Mouse (Mus musculus) liver, embryonic 14.5 days (tissue): ENCODE data around the gene Irf1. TPM values are rescaled to one million over a fixed set of nuclear protein-coding genes. Genes with fewer than 3 reads are reported as not detected.

ENCODE experiments used
- ATAC-seq: fragments of 200-750 bp; cut with Nextera tagmentation; 2 replicates; pipeline ENCODE4 v1.8.0; 2017; ENCODE audit warnings: moderate number of reproducible peaks, mild to moderate bottlenecking, moderate library complexity; ENCODE audit not compliant: insufficient read depth
- DNase-seq, 3 experiments: peaks; one replicate each; pipeline ENCODE4 v3.0.0-alpha.2; 2012 to 2013; ENCODE audit warnings: low read depth in 3 of 3, low spot score in 3 of 3
- H3K27ac ChIP-seq: fragments of 300-500 bp; sonication (generic); 2 replicates; pipeline ENCODE4 v1.5.1; 2014; ENCODE audit warnings: moderate library complexity, mild to moderate bottlenecking, control low read depth, inconsistent platforms
- H3K27me3 ChIP-seq: fragments of 300-500 bp; sonication (generic); 2 replicates; pipeline ENCODE4 v1.6.1; 2014; ENCODE audit warnings: mild to moderate bottlenecking, low read length, moderate library complexity; ENCODE audit not compliant: control insufficient read depth, insufficient read depth
- H3K36me3 ChIP-seq: fragments of 300-500 bp; sonication (generic); replicated peaks from 2 replicates; pipeline ENCODE4 v1.6.1; 2014; ENCODE audit warnings: low read depth; ENCODE audit not compliant: control insufficient read depth, insufficient read depth
- H3K4me1 ChIP-seq, 2 experiments: fragments of 200-500 bp in 1 of 2; fragments of 300-500 bp in 1 of 2; sonication (generic) in 1 of 2; replicated peaks; 2 replicates each; pipeline ENCODE4 v1.6.1; 2012 to 2014; ENCODE audit warnings: antibody characterized with exemption in 1 of 2, inconsistent platforms in 1 of 2, low read length in 1 of 2; ENCODE audit not compliant: control insufficient read depth in 2 of 2, insufficient read depth in 2 of 2
- H3K4me2 ChIP-seq: fragments of 300-500 bp; sonication (generic); 2 replicates; pipeline ENCODE4 v1.6.1; 2014; ENCODE audit warnings: low read depth, mild to moderate bottlenecking, control low read depth, moderate library complexity
- H3K4me3 ChIP-seq, 2 experiments: fragments of 200-500 bp in 1 of 2; fragments of 300-500 bp in 1 of 2; sonication (generic) in 1 of 2; 2 replicates each; pipeline ENCODE4 v1.5.1; 2012 to 2014; ENCODE audit warnings: low read depth in 2 of 2, low read length in 2 of 2, mild to moderate bottlenecking in 2 of 2, control low read depth in 1 of 2, inconsistent platforms in 1 of 2, moderate library complexity in 1 of 2; ENCODE audit not compliant: insufficient read depth in 1 of 2
- H3K9ac ChIP-seq: fragments of 300-500 bp; sonication (generic); replicated peaks from 2 replicates; pipeline ENCODE4 v1.6.1; 2014; ENCODE audit warnings: mild to moderate bottlenecking, control low read depth, moderate library complexity
- H3K9me3 ChIP-seq: fragments of 300-500 bp; sonication (generic); 2 replicates; pipeline ENCODE4 v1.6.1; 2016; ENCODE audit warnings: low read length, mixed read lengths; ENCODE audit not compliant: control insufficient read depth
- CTCF ChIP-seq: IDR thresholded peaks from 2 replicates; pipeline ENCODE4 v1.5.1; 2016; ENCODE audit warnings: antibody characterized with exemption, low read depth, control low read depth
- EP300 ChIP-seq: IDR thresholded peaks from 2 replicates; pipeline ENCODE4 v1.6.1; 2016; ENCODE audit warnings: antibody characterized with exemption, low read depth
- WGBS: fragments of 180-500 bp; shearing (Covaris S2); extraction: QIAGEN DNeasy Blood & Tissue Kit; methylation state at CpG from one replicate; pipeline ENCODE4 v1.1.7; 2014; ENCODE audit not compliant: insufficient replicate concordance; 5-methylcytosine and 5-hydroxymethylcytosine counted together
- polyA plus RNA-seq, 2 experiments: library from polyadenylated mRNA; depleted of rRNA in 1 of 2; stranded (reverse) in 1 of 2; unstranded in 1 of 2; fragments of >200 nt; fragmentation: Nextera tagmentation in 1 of 2; extraction: Ambion mirVana in 1 of 2; gene quantifications; 2 replicates each; pipeline versions ENCODE4 v1.2.1 to v1.2.3; 2012 to 2014

The Irf1 gene
- polyA plus RNA-seq, 2 experiments: 5.4 to 8.1 TPM

DNA sequence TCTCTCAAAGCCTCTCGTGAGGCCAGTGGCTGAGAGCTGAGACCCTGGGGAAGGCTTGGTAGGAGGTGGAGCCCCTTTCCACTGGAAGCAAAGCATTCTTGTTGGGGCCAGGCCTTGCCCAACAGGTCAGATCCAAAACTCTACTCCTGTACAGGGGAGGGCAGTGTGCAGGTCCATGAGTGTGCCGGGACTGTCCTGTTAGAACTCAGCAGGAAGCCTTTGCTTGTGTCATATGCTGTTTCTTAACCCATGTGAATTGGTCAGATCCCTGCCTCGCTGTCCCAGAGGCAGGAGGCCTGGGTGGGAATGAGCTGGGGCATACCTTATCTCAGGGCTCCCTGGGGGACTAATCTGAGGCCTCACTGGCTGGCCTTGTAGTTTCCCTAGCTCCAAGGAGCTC, 10.4 kb downstream of the Irf1 start:
- ATAC-seq: no peak
- Histone ChIP-seq H3K27ac (no peak overlapping the region), H3K4me2 (no peak overlapping the region), H3K9ac (no peak overlapping the region), H3K4me1 (peaks cover 3 to 9% of the 10 kb centered on the region in 2 experiments; a peak in 3 of 4 replicates), H3K36me3 (0 out of 2 replicates have a peak, but pooled peaks cover 3% of the 10 kb centered on the region), H3K4me3 (no peak overlapping the region), H3K27me3 (no peaks in the 10 kb centered on the region), H3K9me3 (no peaks in the 10 kb centered on the region)
- TF ChIP-seq EP300: no peak
- TF ChIP-seq CTCF: no peak
- no peak for DNase-seq
- 56% methylated on average over 3 of the region's 3 CpGs for WGBS

DNA sequence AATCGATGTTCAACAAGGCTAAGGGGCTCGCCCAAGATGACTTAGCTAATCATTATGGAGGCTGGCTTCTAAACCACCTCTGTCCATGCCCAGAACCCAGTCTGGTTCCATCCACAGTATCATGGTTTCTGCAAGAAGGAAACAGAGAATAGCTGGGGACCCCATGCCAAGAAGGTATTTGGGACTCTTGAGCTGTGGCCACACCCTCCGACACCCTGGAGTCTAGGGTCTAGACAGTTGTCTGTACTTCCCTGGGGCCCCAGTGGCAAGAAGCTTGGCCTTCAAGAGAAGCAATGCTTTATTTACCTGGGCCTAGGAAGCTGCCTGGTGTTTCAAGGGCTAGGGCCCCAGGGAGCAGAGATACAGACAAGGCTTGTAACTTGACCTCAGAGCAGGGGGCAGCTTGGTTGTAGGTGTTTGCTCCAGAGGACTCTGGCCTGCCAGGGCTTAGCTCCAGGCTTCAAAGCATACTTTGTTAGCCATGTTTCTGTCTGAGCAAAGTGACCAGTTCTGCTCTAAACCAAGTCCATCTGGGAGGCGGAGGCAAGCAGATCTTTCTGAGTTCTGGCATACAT, 11.5 kb downstream of the Irf1 start:
- Histone ChIP-seq H3K4me1 (peaks cover 3 to 9% of the 10 kb centered on the region in 2 experiments; a peak in 3 of 4 replicates), H3K27me3 (no peaks in the 10 kb centered on the region), H3K4me2 (no peak overlapping the region), H3K4me3 (no peak overlapping the region), H3K27ac (no peak overlapping the region), H3K36me3 (0 out of 2 replicates have a peak, but pooled peaks cover 2% of the 10 kb centered on the region), H3K9ac (no peak overlapping the region), H3K9me3 (no peaks in the 10 kb centered on the region)
- no peak for ATAC-seq
- DNase-seq: no peak
- TF ChIP-seq CTCF (no peak), EP300 (no peak)
- WGBS: 69% methylated on average over 4 of the region's 4 CpGs

DNA sequence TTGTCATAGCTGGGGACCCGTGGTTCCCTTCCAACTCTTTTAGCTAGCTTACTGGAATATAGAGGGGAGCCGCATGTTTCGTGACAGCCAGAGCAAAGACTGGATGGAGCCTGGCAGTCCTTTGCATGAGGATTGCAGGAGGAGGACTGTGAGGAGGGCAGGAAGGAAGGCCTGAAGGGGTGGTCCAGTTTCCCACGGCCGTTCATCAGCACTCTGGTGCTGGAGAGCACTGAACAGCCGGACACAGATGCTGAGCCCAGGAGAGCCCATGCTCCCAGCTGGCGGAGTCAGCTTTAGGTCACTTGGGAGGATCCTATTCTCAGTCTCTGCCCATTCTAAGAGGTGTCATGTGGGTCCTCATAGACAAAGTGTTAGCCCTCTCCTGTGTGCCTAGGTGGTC, 12.2 kb downstream of the Irf1 start:
- ATAC-seq: no peak
- Histone ChIP-seq H3K9me3 (no peaks in the 10 kb centered on the region), H3K9ac (no peak overlapping the region), H3K4me2 (no peak overlapping the region), H3K36me3 (no peaks in the 10 kb centered on the region), H3K27me3 (no peaks in the 10 kb centered on the region), H3K27ac (no peak overlapping the region), H3K4me3 (no peak overlapping the region), H3K4me1 (peaks cover 3 to 9% of the 10 kb centered on the region in 2 experiments; a peak in 3 of 4 replicates)
- TF ChIP-seq CTCF (no peak), EP300 (no peak)
- no peak for DNase-seq
- WGBS: 70% methylated on average over 7 of the region's 7 CpGs

- H3K27me3 ChIP-seq: no peaks in the 10 kb centered on the region
- peaks cover 3 to 9% of the 10 kb centered on the region in 2 experiments; a peak in 3 of 4 replicates for H3K4me1 ChIP-seq
- WGBS: 68% methylated on average over 9 of the region's 9 CpGs
- no peaks in the 10 kb centered on the region for H3K9me3 ChIP-seq
- DNase-seq (no peak), ATAC-seq (no peak)
- H3K27ac ChIP-seq: no peak overlapping the region
- H3K36me3 ChIP-seq: no peaks in the 10 kb centered on the region
- TF ChIP-seq CTCF (no peak), EP300 (no peak)
- no peak overlapping the region for H3K4me3 ChIP-seq
- no peak overlapping the region; the same call in 1 of the 2 replicates for H3K9ac ChIP-seq
- no peak overlapping the region for H3K4me2 ChIP-seq
These were observed 13.5 kb downstream of the Irf1 start for GRCm38 (mm10) chr11:53783288-53783687.

DNA sequence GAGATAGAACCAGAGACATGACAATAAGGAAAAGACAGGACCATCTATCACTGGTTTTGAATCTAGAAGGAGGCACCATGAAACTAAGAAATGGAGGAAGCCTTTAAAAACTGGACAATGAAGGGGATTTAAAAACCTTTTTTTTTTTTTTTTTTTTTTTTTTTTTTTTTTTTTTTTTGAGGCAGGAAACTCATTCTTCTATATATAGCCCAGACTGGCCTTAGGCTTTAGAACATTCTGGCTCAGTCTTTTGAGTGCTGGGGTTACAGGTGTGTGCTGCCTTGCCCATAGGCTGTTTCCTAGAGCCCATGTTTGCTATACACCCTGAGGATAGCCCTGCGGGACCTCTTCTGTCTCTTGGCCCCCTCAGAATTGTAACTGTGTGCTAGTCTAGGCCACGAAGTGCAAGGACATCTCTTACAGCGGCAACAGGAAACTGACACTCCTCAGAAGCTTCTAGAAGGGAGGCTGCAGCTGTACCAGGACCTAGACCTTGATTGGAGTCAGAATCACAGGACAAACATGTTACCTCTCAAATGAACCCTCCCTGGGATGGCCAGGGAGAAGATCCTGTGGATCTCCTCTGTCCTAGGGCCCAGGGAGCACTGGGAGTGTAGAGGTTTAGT, 15.6 kb downstream of the Irf1 start:
- Histone ChIP-seq H3K4me3 (no peak overlapping the region), H3K27ac (no peak overlapping the region), H3K9ac (no peak overlapping the region), H3K36me3 (no peaks in the 10 kb centered on the region), H3K27me3 (no peaks in the 10 kb centered on the region), H3K9me3 (no peaks in the 10 kb centered on the region), H3K4me1 (peaks cover 0 to 7% of the 10 kb centered on the region in 2 experiments; a peak in 3 of 4 replicates), H3K4me2 (no peak overlapping the region)
- TF ChIP-seq EP300: no peak
- no peak for TF ChIP-seq CTCF
- 47% methylated on average over 3 of the region's 3 CpGs for WGBS
- ATAC-seq (no peak), DNase-seq (no peak)
